Mouse (Mus musculus) heart, adult 9 months (tissue): ENCODE data around the gene Ank2.
A peak's percentile ranks its signal among the peaks of the same experiment; 100 is the strongest.

ENCODE experiments used
- DNase-seq, 2 experiments: peaks; one replicate each; pipeline ENCODE4 v3.0.0; 2022; ENCODE audit warnings: low spot score in 2 of 2

Gene Ank2

GRCm38 (mm10) chr3:127498742-127499400 lies at the start of gene Ank2:
TSS of gene Ank2 (minus strand) at chr3:127499350.
- DNase-seq = peak in 1 of 2 experiments; percentile 17

DNA sequence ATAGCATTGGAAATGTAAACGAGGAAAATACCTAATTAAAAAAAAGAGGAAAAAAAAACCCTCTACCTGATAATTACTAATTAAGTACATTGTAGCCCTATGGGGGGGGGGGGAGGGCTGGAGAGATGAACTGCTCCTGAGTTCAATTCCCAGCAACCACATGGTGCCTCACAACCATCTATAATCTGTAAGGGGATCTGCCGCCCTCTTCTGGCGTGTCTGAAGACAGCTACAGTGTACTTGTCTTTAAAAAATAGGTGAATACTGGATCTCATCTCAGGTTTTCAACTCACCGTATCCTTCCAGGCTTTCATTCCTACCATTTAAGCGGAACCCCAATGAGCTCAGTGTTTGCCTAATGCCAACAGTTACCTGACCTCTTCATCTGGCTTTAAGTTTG lies 48.7 kb upstream of the Ank2 start:
- no peak for DNase-seq

DNA sequence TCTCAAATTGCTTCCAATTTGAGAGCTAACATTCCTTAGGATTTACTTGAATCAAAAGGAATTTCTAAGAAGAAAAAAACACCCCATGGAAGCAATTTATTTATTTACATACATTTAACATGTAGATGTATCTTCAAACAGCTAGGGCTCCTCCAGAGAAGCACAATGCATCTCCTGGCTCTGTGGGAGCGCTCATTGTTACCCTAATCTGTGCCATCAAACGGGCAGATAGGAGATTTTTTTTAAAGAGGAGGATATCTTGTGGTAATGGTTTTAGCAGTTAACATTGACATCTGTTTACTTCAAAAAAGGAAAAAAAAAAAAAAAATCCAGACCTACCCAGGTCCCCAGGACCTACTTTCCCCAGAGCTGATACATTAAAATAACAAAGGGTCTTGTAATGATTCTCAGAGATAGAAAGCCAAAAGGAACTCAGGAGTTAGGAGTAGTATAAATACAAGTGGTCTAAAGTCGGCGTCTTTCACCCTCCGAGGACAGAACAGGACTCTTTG lies 45.5 kb upstream of the Ank2 start:
- DNase-seq = no peak

DNA sequence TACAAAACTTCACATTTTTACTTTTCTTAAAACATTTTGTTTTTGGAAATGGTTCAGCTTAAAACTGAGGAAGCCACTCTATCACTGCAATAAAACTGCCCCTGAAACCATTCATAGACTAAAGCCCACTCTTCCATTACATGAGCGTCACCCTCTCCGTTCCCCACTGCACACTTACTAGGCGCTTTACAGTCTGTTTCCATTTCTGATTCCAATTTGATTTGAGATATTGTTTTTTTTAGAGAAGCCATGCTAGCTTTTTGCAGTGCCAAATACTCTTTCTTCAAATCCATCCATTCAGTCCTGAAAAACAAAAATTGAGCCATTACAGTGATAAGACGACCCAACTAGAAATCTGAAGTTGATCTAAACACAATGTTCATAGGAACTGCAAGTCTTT lies 44.8 kb upstream of the Ank2 start:
- DNase-seq = no peak

- peak; percentile 12 to 27 for DNase-seq
Measured at GRCm38 (mm10) chr3:127539193-127539592, 40.0 kb upstream of the Ank2 start.

- no peak for DNase-seq
Measured at GRCm38 (mm10) chr3:127530293-127530692, 31.1 kb upstream of the Ank2 start.

DNA sequence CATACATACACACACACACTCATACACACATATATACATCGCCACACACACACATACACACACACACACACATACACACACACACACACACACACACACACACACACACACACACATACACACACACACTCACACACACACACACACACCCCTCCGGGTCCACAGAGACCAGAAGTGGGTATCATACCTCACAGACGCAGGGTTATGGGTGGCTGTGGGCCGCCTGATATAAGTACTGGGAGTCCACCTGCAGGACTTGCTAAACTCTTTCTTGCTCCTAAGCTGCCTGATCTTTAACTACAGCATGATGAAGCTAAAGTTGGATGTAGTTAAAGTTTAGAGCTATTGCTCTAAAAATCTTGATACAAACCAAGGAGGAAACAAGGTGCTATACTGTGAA lies 30.7 kb upstream of the Ank2 start:
- DNase-seq = no peak

- no peak for DNase-seq
Measured at GRCm38 (mm10) chr3:127529210-127529609, 30.1 kb upstream of the Ank2 start.

DNA sequence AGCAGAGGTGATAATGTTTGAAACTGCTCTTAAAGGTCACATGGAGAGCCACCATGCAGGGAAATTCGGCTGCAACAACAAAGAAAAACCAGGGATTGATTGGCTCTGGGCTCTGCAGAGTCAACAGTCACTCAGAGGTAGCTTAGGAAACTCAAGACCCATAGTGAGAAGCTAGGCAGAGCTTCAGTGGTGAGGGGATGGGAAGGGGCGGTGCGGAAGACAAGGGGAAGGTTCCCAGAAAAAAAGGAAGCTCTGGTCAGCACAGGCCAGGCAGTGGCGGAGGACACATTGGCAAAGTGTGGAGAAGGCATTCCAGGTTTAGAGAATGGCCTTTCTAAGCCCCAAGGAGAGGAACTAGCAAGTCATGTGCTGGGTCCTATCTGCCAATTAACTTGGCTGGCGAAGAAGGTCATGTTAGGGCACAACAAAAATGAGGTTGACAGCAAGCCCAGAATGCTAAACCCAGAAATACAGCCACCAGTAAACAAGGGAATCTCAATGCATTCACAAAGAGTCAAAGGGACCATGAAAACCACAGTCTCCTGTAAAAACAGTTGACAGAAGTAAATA lies 28.4 kb upstream of the Ank2 start:
- peak; percentile 57 to 74 for DNase-seq

DNA sequence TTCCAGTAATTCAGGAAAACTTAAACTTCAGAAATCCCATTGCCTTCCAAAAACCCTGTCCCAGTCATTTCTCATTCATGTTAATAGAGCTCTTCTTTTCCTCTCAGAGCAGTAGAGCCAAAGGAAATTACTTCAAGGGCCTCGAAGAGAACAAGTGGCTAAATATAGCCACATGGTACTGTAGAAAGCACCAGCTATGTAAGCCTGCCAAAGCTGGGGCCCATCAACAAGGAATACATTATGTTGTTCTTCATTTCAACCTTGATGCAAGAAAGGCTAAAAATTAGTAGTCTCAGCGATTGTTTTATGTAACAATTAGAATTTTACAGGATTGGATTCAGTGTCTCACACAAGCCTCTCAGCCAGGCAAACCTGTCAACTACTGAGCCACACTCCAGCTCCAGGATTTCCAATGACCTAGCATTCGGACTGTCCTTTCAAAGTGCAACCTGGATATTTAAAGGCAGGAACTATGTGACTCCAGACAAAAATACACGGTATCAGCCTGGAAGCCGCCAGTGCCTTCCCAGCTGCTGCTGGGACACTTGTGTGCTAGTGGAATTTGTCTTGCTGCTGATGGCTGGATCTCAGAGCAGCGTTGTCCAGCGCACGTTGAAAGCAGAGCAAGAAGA lies 26.2 kb upstream of the Ank2 start:
- peak; percentile 51 to 62 for DNase-seq

GRCm38 (mm10) chr3:127521156-127521555 lies 22.0 kb upstream of the Ank2 start:
- peak in 1 of 2 experiments; percentile 32 for DNase-seq

GRCm38 (mm10) chr3:127520300-127520699 lies 21.1 kb upstream of the Ank2 start:
- DNase-seq = no peak

GRCm38 (mm10) chr3:127515251-127515650 lies 16.1 kb upstream of the Ank2 start:
- no peak for DNase-seq

- DNase-seq = no peak
Measured at GRCm38 (mm10) chr3:127513699-127514098, 14.5 kb upstream of the Ank2 start.

DNA sequence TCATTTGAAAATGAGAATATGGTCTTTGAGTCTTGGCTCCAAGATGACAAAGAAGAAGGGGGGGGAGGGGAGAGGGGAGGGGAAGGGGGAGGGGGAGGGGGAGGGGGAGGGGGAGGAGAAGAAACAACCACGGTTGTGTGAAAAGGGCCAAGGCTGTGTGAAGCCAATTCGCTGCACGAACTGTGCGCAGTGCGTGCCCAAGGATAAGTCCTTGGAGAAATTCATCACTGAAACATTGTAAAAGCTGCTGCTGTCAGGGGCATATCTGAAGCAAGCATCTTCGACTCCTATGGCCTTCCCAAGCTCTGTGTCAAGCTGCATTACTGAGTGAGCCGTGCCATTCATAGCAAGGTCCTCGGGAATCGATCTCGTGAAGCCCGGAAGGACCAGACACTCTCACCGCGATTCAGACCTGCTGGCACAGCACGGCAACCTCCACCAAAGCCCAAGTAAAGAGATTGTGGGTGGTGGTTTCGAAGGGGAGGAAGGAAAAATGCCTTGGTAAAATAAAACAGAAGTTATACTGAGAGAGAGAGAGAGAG lies 13.7 kb upstream of the Ank2 start:
- DNase-seq = no peak

- DNase-seq = no peak
Measured at GRCm38 (mm10) chr3:127511786-127512746, 12.9 kb upstream of the Ank2 start.

DNA sequence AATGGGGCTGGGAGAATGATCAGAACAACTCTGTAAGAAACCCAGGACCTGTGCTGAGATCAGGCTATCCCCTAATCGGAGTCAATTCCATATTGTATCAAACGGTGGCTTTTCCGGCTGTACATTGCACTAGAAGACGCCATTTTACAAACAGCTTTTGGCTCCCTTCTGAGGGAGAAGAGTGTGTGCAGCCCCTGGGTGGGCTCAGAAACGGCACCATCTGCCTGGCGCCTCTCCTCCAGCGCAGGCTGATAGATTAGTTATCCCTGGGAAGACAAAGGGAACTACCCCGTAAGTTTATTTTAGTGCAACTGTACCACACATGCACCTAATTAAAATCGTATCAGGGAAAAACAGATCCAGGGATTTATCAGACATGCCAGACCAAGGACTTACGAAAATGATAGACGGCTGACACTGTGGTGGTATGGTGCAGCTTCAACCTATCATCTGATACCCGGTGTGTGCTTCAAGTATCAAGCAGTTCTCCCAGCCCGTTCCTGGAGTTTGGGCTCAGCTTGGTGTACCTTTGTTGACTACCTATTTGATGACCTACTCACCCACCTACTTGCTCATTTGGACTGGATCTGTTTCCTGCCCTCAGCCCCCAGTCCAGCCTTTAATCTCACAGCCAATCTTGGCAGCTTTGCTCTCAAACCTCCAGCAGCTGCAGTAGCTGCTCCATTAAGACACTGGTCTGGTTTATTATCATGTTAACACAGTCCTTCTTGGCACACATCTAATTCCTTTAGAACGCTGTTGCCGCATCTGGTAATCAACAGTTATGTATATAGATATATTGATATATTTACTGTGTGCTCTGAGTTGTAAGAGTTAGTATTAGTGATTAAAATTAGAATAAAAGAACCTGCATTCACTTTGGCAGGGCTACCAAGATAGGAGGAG lies 9.0 kb upstream of the Ank2 start:
- DNase-seq = no peak

- peak; percentile 20 to 39 for DNase-seq
Measured at GRCm38 (mm10) chr3:127498197-127498741, 881 bp downstream of the Ank2 start.

GRCm38 (mm10) chr3:127492663-127493062 lies 6.5 kb downstream of the Ank2 start:
- DNase-seq = no peak

DNA sequence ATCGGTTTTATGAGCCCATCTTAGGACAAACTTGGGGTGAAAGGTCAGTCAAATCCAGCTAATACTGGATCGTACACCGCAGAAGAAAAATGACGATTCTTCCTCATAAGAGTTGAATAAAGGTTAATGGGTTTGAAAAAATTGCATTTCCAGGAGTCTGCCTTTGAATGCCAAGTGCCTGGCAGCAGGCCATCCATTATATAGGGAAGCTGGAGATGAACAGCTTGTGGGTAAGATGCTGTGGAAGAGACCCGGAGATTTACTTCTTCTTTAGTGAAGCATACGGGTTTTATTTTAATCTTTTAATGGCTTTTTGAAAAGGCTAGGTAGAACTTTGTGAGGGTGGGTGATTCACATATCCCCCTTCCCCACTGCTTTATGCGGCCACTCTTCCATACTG lies 11.8 kb downstream of the Ank2 start:
- no peak for DNase-seq
